Mouse (Mus musculus): ENCODE data around the gene Rcor2.
A peak's percentile ranks its signal among the peaks of the same experiment; 100 is the strongest.

Gene Rcor2

DNA sequence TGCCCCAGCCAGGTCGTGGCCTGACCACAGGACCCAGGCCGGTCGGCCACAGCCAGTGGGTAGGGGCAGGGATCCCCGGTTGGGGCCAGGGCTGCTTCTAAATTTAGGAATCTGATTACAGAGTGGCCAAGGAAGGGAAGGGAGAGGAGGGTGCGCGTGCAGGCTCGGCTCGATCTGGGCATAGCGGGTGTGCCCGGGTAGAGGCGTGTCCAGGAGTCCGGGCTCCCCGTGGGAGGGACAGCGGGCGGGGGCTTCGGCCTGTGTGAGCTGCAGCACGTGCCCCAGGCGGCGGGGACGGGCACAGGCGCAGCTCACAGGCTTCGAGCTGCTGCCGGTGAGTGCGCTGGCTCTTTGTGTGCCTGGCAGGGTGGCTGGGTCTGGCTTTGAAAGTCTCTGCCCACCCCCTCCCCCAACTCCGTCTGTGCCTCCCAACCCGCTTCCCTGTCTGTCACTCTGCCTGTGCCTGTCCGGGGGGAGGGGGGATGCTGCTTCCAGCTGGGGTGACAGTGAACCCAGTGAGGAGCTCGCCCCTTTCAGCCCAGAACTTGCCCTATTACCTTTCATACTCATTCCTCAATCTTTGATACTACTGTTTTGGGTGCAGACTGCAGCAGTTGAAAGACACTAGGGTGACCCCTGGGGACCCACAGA lies at the start of gene Rcor2:
Rcor2 (plus strand) TSS at position 235 of the 651 bp plus-strand sequence.
- peak; percentile 69 for DNase-seq

DNA sequence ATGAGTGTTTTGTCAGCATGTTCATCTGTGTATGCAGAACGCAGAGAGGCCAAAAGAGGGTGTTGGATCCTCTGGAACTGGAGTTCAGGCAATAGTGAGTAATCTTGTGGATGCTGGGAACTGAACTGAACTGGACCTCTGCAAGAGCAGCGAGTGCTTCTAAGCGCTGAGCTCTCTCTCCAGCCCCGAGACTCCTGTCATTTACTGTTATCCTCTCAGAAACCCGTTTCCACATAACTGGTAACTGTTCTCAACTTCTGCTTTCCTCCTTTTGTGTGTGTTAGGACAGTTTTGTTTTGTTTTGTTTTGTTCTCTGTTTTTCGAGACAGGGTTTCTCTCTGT lies 49.2 kb upstream of the Rcor2 start:
- DNase-seq: no peak

DNA sequence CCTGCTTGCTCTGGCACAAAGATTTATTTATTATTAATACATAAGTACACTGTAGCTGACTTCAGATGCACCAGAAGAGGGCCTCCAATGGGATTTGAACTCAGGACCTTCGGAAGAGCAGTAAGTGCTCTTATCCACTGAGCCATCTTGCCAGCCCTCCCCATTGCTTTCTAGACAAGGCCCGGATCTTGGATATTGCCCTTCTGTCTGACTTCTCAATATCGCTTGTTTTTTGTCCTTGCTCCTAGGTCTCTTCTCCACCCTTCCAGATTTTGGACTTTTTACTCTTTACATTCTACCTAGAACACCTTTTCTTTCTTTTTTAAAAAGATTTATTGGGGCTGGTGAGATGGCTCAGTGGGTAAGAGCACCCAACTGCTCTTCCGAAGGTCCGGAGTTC lies 48.4 kb upstream of the Rcor2 start:
- no peak for DNase-seq

DNA sequence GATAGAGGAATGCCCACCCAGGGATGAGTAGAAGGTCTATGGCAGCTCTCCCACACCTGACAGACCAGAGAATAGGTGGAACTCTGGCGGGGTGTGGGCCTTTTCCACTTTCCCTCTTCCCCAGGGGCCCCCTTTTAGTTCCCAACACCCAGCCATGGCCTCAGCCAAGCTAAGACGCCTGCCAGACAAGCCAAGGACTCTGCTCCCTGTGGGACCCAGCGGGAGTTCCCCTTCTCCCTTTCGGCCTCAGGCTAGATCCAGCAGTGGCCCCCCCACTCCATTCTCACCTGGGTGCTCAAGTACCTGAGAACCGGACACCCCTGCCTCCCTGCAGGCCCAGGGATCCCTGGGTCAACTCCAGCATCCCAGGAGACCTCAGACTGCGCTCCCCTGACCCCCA lies 44.9 kb upstream of the Rcor2 start:
- DNase-seq: no peak

- no peak for DNase-seq
These were observed 43.6 kb upstream of the Rcor2 start for GRCm38 (mm10) chr19:7223488-7223887.

GRCm38 (mm10) chr19:7224253-7224652 lies 42.9 kb upstream of the Rcor2 start:
- no peak for DNase-seq

GRCm38 (mm10) chr19:7225096-7225690 lies 41.9 kb upstream of the Rcor2 start:
- DNase-seq: peak; percentile 42

DNA sequence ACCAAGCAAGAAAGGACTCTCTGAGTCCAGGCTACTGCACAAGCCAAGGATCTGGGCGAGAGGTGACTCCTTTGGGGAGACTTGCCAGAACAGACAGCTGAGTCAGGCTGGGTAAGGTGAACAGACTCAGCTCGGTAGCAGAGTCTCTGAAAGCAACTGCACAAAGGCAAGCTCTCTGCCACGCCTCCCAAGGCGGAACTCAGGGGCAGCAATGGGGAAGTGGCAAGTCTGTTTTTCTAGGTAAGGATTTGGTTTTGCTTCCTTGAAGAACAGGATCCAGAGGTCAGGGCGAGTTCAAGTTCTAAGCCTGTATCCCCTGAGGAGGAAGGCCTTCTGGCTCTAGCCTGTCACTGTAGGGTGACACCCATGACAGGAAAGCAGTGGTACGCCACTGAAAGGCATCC lies 40.6 kb upstream of the Rcor2 start:
- DNase-seq: peak; percentile 52

GRCm38 (mm10) chr19:7234537-7235221 lies 32.4 kb upstream of the Rcor2 start:
- DNase-seq: peak; percentile 76

DNA sequence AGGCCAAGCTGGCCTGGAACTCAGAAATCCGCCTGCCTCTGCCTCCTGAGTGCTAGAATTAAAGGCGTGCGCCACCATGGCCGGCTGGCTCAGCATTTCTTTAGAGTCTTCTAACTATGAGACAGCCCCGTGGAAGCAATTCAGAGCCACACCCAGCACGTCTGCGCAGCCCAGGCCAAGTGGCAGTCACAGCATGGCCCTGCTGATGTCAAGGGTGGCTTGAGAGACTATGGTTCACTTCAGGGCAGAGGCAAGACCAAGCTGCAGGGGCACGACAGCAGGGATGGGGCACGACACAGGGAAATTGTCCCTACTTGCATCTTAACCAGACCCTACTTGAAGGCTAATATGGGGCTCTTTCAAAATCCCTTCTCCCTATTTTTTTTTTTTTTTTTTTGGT lies 31.7 kb upstream of the Rcor2 start:
- no peak for DNase-seq

DNA sequence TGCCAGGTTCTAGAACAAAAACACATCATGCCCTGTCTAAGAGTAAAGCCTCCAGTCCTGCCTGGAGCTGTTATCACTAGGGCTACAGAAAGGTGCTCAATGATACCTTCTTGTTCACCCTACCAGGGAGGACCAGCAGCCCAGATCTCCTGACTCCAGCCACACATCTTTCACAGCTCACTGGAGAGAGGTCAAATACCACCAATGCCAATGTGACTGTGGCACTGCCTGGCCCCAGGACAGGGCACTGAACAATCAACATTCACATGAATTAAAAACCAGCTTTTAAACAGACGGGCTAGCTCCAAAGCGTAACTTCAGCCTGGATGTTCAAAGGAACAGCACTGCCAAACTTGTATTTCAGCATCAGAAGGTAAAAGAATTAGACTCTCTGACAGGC lies 31.1 kb upstream of the Rcor2 start:
- no peak for DNase-seq

- DNase-seq: no peak
These were observed 30.4 kb upstream of the Rcor2 start for GRCm38 (mm10) chr19:7236742-7237141.

DNA sequence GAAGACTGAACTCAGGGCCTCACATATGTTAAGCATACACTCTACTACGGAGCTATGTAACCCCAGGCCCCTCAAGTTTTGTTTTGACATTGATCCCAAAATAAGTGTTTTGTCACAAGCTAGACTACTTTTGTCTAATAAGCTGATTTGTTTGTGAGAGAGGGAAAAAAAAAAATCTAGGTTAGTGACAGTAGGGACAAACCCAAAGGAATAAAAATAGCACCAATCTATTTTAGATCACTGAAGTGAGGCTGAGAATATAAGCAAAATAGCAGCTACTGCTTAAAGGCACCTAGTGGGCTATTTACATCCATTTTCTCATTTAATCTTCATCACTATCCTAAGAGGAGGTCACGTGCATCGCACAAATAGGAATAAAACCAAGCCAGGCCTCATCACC lies 27.6 kb upstream of the Rcor2 start:
- DNase-seq: no peak

DNA sequence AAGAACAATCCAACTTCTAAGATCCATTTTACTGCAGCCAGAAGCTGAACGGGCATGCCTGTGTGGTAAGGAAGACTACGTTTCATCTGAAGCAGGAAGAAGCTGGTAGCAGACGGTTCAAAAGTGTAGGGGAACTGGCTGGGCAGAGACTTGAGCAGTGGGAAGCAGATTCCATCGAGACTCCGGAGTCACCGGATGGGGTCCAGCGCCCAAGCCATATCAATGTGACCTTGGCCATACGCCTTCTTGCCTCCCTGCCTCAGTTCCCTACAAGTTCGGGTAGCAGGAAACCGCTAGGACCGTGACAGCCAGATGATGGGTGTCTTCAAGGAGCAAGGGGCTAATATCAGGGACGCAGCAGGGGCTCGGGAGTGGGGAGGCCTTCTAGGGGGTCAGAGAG lies 26.8 kb upstream of the Rcor2 start:
- no peak for DNase-seq

- peak; percentile 94 for DNase-seq
These were observed 26.1 kb upstream of the Rcor2 start, which contains the start of gene Naa40 for GRCm38 (mm10) chr19:7240782-7241690. Gene Naa40 (minus strand): TSS chr19:7241183.

DNA sequence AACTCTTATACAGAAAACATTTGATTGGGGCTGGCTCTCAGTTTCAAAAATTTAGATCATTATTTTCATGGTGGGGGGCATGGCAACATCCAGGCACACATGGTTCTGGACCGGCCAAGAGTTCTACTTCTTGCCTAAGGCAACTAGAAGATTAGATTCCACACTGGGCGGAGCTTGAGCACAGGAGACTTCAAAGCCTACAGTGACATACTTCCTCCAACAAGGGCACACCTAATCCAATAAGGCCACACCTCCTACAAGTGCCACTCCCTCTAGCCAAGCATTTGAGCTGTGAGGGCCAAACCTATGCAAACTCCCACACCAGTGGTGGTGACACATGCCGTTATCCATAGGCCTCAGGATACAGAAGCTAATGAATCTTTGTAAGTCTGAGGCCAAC lies 21.1 kb upstream of the Rcor2 start:
- DNase-seq: no peak

- no peak for DNase-seq
These were observed 9.2 kb upstream of the Rcor2 start for GRCm38 (mm10) chr19:7257881-7258280.

DNA sequence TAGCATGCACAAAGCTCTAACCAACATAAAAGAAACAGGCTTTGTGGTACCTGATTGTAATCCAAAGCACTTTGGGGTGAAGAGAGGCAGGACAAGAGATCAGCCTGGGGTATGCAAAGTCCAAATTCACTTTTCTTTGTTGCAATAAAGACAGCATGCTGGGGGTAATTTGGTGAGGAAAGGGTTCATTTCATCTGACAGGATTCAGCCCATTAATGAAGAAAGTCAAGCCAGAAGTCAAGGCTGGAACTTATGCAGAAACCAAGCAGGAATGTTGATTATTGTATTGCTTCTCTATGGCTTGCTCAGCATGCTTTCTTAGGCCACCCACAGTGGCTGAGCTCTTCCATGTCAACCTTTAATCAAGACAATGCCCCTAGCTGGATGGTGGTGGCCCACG lies 5.6 kb upstream of the Rcor2 start:
- DNase-seq: no peak

GRCm38 (mm10) chr19:7261964-7262363 lies 5.2 kb upstream of the Rcor2 start:
- DNase-seq: no peak

DNA sequence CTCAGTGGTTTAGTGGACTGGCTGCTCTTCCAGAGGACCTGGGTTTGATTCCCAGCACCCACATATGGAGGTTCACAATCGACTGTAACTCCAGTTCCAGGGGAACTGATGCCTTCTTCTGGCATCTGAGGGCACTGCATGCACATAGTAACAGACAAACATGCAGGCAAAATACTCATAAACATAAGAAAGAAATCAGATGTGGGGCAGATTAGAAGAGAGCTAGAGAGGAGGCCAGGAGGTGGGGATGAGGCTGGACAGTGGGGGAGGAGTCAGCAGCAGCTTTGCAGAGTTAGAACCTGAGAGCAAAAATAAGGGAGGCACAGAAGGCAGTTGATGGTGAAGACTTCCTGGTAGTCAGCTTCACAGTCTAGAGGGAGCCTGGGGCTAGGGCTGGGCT lies 4.5 kb upstream of the Rcor2 start:
- DNase-seq: no peak

GRCm38 (mm10) chr19:7264088-7264765 lies 2.9 kb upstream of the Rcor2 start:
- DNase-seq: peak; percentile 85

DNA sequence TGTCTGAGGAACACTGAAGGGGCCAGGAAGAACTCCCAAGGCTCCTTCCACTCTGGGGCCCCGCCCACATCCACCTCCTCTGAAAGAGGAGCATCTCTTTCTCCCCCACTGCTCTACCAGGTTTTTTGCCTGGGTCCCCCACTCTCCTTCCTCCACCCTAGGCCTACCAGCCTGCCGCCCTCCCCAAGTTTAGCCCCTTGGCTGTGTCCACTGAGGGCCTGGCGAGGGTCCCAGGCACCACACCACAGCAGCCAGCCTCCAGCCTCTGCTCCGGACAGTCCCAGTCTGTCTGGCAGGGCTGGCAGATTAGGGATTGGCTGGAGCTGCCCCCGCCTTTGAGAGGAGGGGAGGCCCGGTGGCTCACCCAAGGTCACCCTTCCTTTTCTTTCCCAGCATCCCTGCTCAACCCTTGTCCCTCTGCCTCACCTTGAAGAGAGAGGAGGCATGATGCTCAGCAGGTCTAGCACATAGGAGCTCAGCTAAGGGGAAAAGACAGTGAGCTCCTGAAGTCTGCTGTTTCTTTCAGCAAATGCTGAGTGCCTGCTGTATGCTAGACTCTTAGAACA lies 2.3 kb upstream of the Rcor2 start:
- DNase-seq: peak; percentile 46

All from kidney, adult 18-20 months (tissue).